Mouse (Mus musculus) spleen, adult 2 months (tissue): ENCODE results near the gene Gstp3.

Experiments used
- CTCF ChIP-seq: fragments of 200-500 bp; IDR thresholded peaks from 2 replicates; pipeline ENCODE4 v1.5.1; 2011; ENCODE audit warnings: mild to moderate bottlenecking, inconsistent platforms; ENCODE audit not compliant: insufficient read depth, insufficient read length, insufficient replicate concordance; ENCODE audit errors: extremely low read depth
- POLR2A ChIP-seq: fragments of 200-500 bp; IDR thresholded peaks from 2 replicates; pipeline ENCODE4 v1.6.1; 2011; ENCODE audit warnings: low read depth, low read length, inconsistent platforms

DNA sequence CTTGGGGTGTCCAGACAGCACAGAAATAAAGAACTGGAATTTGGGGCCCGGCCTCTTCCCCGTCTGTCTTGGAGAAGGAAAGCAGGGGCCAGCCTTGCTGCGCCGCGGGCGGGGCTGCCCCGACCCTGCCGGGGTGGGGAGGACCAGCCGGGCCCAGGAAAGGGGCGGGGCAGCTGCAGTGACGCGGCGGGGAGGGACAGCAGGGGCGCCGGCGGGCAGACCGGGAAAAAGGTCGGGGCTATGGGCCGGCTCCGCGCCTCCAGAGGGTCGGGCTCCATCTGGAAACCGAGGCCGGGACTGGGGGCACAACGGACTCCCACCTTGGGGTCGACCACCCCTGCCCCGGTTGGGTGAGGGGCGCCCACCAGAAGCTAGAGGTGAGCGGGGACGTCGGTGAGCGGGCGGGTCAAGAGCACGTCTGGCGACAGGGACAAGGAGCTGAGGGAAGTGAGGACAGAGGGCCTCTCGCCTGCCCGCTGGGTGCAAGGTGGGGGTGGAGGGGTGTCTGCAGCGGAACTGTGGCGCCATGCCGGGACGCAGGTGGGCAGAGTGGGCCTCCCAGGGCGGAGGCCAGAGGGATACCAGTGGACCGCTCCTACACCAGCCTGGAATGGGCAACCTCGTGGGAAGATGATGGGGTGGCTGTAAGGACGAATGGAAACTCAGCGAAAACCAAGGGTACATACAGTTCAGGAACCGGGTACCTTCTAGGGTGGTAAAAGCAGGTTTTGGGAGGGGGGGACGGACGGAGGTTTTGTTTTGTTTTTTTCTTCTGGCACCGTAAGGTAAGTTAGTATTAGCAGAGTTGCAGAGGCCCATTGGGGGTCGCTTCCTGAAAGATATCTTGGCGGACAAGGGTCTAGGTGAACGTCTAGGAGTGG lies 40.7 kb upstream of the Gstp3 start, which contains the start of gene Pitpnm1:
- TF ChIP-seq CTCF, result no peak
- TF ChIP-seq POLR2A, result no peak; the same call in 1 of the 2 replicates
